Mouse (Mus musculus): ENCODE measurements around the gene Msantd2.

DNA sequence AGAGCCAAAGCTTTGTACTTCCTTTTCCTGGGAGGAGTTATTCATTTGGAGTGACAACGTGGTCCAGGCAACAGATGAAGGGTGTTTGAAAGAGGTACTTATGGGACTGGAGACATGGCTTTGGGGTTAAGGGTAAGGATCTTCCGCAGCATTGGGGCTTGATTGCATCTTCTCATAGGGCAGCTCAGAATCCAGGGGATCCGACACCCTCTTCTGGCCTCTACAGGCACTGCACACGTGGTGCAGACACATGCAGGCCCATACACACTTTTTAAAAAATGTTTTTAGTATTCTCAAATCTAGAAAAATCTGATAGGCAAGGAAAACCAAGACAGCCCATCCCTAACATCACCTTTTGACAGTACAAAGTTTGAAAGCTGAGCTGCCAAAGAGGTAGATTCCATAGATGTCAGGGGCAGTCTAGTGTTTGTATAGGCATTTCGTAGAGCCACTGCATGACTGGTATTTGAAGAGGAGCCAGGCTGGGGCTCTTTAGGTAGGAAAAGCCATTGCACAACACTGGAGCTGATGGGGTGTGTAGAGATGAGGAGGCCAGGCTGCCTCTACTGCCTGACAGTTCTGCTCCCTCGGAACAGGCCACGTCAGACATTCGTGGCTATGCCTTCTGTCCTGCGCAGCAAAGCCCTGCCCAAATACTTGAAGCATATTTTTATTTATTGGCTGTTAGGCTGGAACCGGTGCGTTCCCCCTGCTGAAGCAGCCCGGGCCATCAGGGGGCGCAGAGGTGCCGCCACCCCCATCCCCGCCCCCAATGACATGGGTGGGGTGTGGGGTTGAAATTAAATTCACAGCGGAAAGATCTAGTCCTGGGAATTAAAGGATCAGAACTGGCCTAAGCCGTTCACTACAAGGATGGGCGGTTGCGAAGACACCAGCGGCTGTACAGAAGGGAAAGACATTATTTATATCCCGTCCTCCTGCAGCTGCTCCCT lies 37.6 kb downstream of the Msantd2 start:
- TF ChIP-seq CTCF (IDR thresholded peaks at IDR 0.05; ENCODE audit: borderline replicate concordance, insufficient read depth, low read depth, low read length), result 0 out of 2 replicates have a peak, but pooled peaks have one; percentile 15
- no peak for TF ChIP-seq POLR2A (IDR thresholded peaks at IDR 0.05; ENCODE audit: borderline replicate concordance, insufficient read depth, low read length)

Data from cerebellum, adult 2 months (tissue).